Mouse (Mus musculus): ENCODE data around the gene Gm11938. TPM values are rescaled to one million over a fixed set of nuclear protein-coding genes. Genes with fewer than 3 reads are reported as not detected.
"Not testable (repeated sequence)": the region's sequence is repeated elsewhere in the genome, so short reads cannot be mapped to it uniquely, and the experiment has no call there.

Gm11938 gene
- not detected in 2 replicates for polyA plus RNA-seq (2015; fragmentation: Nextera tagmentation; extraction: Ambion mirVana)

GRCm38 (mm10) chr11:99603208-99603607 is at the start of gene Gm11938:
TSS of gene Gm11938 (minus strand) at chr11:99603308.
- H3K4me3 ChIP-seq (ENCODE audit: low read length); H3K4me2 ChIP-seq (ENCODE audit: low read depth, low read length); ATAC-seq (ENCODE audit: low read depth): not testable (repeated sequence)

GRCm38 (mm10) chr11:99650136-99650535 is 47.0 kb upstream of the Gm11938 start, which contains the start of gene Gm11555:
TSS of gene Gm11555 (minus strand) at chr11:99650236.
- H3K9me3 ChIP-seq (ENCODE audit: control insufficient read depth, low read length), result no peaks in the 10 kb centered on the region
- ATAC-seq (ENCODE audit: low read depth), result no peak
- no peak within 1 kb of the TSS for H3K4me3 ChIP-seq (ENCODE audit: low read length)
- 70% methylated on average over 2 of the region's 2 CpGs for WGBS
- H3K4me1 ChIP-seq (replicated peaks; ENCODE audit: control insufficient read depth, insufficient read depth, low read length), result no peaks in the 10 kb centered on the region
- H3K27me3 ChIP-seq (ENCODE audit: control insufficient read depth, insufficient read depth, low read depth, low read length), result no peaks in the 10 kb centered on the region
- H3K4me2 ChIP-seq (ENCODE audit: low read depth, low read length), result no peak within 1 kb of the TSS
- no peak within 1 kb of the TSS for H3K27ac ChIP-seq (ENCODE audit: low read length)
- no peaks in the 10 kb centered on the region for H3K36me3 ChIP-seq (ENCODE audit: control insufficient read depth, insufficient read depth, low read length)
- no peak within 1 kb of the TSS for H3K9ac ChIP-seq (ENCODE audit: low read length)

More at GRCm38 (mm10) chr11:99603208-99603607, at the start of gene Gm11938:
- not testable (repeated sequence) for H3K27me3 ChIP-seq (ENCODE audit: control insufficient read depth, insufficient read depth, low read depth, low read length); H3K27ac ChIP-seq (ENCODE audit: low read length); H3K9me3 ChIP-seq (ENCODE audit: control insufficient read depth, low read length); H3K36me3 ChIP-seq (ENCODE audit: control insufficient read depth, insufficient read depth, low read length); H3K9ac ChIP-seq (ENCODE audit: low read length); H3K4me1 ChIP-seq (replicated peaks; ENCODE audit: control insufficient read depth, insufficient read depth, low read length)
- 50% methylated on average over 1 of the region's 1 CpGs for WGBS

GRCm38 (mm10) chr11:99646444-99646843 is 43.3 kb upstream of the Gm11938 start:
- no peaks in the 10 kb centered on the region for H3K9me3 ChIP-seq (ENCODE audit: control insufficient read depth, low read length)
- 82% methylated on average over 15 of the region's 15 CpGs for WGBS
- H3K27ac ChIP-seq (ENCODE audit: low read length), result no peak overlapping the region
- no peaks in the 10 kb centered on the region for H3K27me3 ChIP-seq (ENCODE audit: control insufficient read depth, insufficient read depth, low read depth, low read length)
- no peak overlapping the region for H3K4me3 ChIP-seq (ENCODE audit: low read length)
- H3K4me2 ChIP-seq (ENCODE audit: low read depth, low read length), result no peak overlapping the region
- no peak overlapping the region for H3K9ac ChIP-seq (ENCODE audit: low read length)
- no peaks in the 10 kb centered on the region for H3K4me1 ChIP-seq (replicated peaks; ENCODE audit: control insufficient read depth, insufficient read depth, low read length)
- ATAC-seq (ENCODE audit: low read depth), result no peak
- H3K36me3 ChIP-seq (ENCODE audit: control insufficient read depth, insufficient read depth, low read length), result no peaks in the 10 kb centered on the region

GRCm38 (mm10) chr11:99644351-99644750 is 41.2 kb upstream of the Gm11938 start:
- no peaks in the 10 kb centered on the region for H3K36me3 ChIP-seq (ENCODE audit: control insufficient read depth, insufficient read depth, low read length)
- no peak overlapping the region for H3K9ac ChIP-seq (ENCODE audit: low read length)
- H3K4me2 ChIP-seq (ENCODE audit: low read depth, low read length), result no peak overlapping the region
- H3K27me3 ChIP-seq (ENCODE audit: control insufficient read depth, insufficient read depth, low read depth, low read length), result no peaks in the 10 kb centered on the region
- WGBS, result 72% methylated on average over 3 of the region's 3 CpGs
- ATAC-seq (ENCODE audit: low read depth), result no peak
- H3K4me1 ChIP-seq (replicated peaks; ENCODE audit: control insufficient read depth, insufficient read depth, low read length), result no peaks in the 10 kb centered on the region
- H3K9me3 ChIP-seq (ENCODE audit: control insufficient read depth, low read length), result no peaks in the 10 kb centered on the region
- no peak overlapping the region for H3K27ac ChIP-seq (ENCODE audit: low read length)
- no peak overlapping the region for H3K4me3 ChIP-seq (ENCODE audit: low read length)

- WGBS, result 83% methylated on average over 9 of the region's 9 CpGs
- H3K9ac ChIP-seq (ENCODE audit: low read length); H3K9me3 ChIP-seq (ENCODE audit: control insufficient read depth, low read length); H3K27ac ChIP-seq (ENCODE audit: low read length); H3K27me3 ChIP-seq (ENCODE audit: control insufficient read depth, insufficient read depth, low read depth, low read length); H3K4me2 ChIP-seq (ENCODE audit: low read depth, low read length); H3K4me3 ChIP-seq (ENCODE audit: low read length); H3K36me3 ChIP-seq (ENCODE audit: control insufficient read depth, insufficient read depth, low read length); ATAC-seq (ENCODE audit: low read depth); H3K4me1 ChIP-seq (replicated peaks; ENCODE audit: control insufficient read depth, insufficient read depth, low read length): not testable (repeated sequence)
These were observed 40.6 kb upstream of the Gm11938 start, which contains the start of gene Krtap4-7 for GRCm38 (mm10) chr11:99643635-99644139. TSS of gene Krtap4-7 (minus strand) at chr11:99644089.

- H3K9ac ChIP-seq (ENCODE audit: low read length), result no peak overlapping the region
- H3K4me1 ChIP-seq (replicated peaks; ENCODE audit: control insufficient read depth, insufficient read depth, low read length), result no peaks in the 10 kb centered on the region
- no peaks in the 10 kb centered on the region for H3K27me3 ChIP-seq (ENCODE audit: control insufficient read depth, insufficient read depth, low read depth, low read length)
- WGBS, result 23% methylated on average over 1 of the region's 1 CpGs
- no peak for ATAC-seq (ENCODE audit: low read depth)
- H3K36me3 ChIP-seq (ENCODE audit: control insufficient read depth, insufficient read depth, low read length), result no peaks in the 10 kb centered on the region
- no peak overlapping the region for H3K4me3 ChIP-seq (ENCODE audit: low read length)
- H3K9me3 ChIP-seq (ENCODE audit: control insufficient read depth, low read length), result no peaks in the 10 kb centered on the region
- H3K27ac ChIP-seq (ENCODE audit: low read length), result no peak overlapping the region
- no peak overlapping the region for H3K4me2 ChIP-seq (ENCODE audit: low read depth, low read length)
These were observed 37.8 kb upstream of the Gm11938 start for GRCm38 (mm10) chr11:99640926-99641325.

GRCm38 (mm10) chr11:99637086-99637485 is 34.0 kb upstream of the Gm11938 start:
- no peaks in the 10 kb centered on the region for H3K9me3 ChIP-seq (ENCODE audit: control insufficient read depth, low read length)
- no peaks in the 10 kb centered on the region for H3K27me3 ChIP-seq (ENCODE audit: control insufficient read depth, insufficient read depth, low read depth, low read length)
- H3K36me3 ChIP-seq (ENCODE audit: control insufficient read depth, insufficient read depth, low read length), result no peaks in the 10 kb centered on the region
- H3K27ac ChIP-seq (ENCODE audit: low read length), result no peak overlapping the region
- WGBS, result 52% methylated on average over 1 of the region's 1 CpGs
- no peak overlapping the region for H3K4me2 ChIP-seq (ENCODE audit: low read depth, low read length)
- ATAC-seq (ENCODE audit: low read depth), result no peak
- H3K4me1 ChIP-seq (replicated peaks; ENCODE audit: control insufficient read depth, insufficient read depth, low read length), result no peaks in the 10 kb centered on the region
- H3K4me3 ChIP-seq (ENCODE audit: low read length), result no peak overlapping the region
- no peak overlapping the region for H3K9ac ChIP-seq (ENCODE audit: low read length)

- Histone ChIP-seq H3K27me3 (ENCODE audit: control insufficient read depth, insufficient read depth, low read depth, low read length) (no peaks in the 10 kb centered on the region), H3K9ac (ENCODE audit: low read length) (no peak within 1 kb of the TSS), H3K4me3 (ENCODE audit: low read length) (no peak within 1 kb of the TSS), H3K4me1 (replicated peaks; ENCODE audit: control insufficient read depth, insufficient read depth, low read length) (no peaks in the 10 kb centered on the region), H3K4me2 (ENCODE audit: low read depth, low read length) (no peak within 1 kb of the TSS), H3K27ac (ENCODE audit: low read length) (no peak within 1 kb of the TSS), H3K36me3 (ENCODE audit: control insufficient read depth, insufficient read depth, low read length) (no peaks in the 10 kb centered on the region), H3K9me3 (ENCODE audit: control insufficient read depth, low read length) (no peaks in the 10 kb centered on the region)
- 40% methylated on average over 5 of the region's 8 CpGs for WGBS
- no peak for ATAC-seq (ENCODE audit: low read depth)
These were observed 31.6 kb upstream of the Gm11938 start, which contains the start of gene Krtap4-2 for GRCm38 (mm10) chr11:99634653-99635134. TSS of gene Krtap4-2 (minus strand) at chr11:99635084.

GRCm38 (mm10) chr11:99633293-99633692 is 30.2 kb upstream of the Gm11938 start:
- Histone ChIP-seq H3K4me2 (ENCODE audit: low read depth, low read length) (no peak overlapping the region), H3K4me3 (ENCODE audit: low read length) (no peak overlapping the region), H3K4me1 (replicated peaks; ENCODE audit: control insufficient read depth, insufficient read depth, low read length) (no peaks in the 10 kb centered on the region), H3K9ac (ENCODE audit: low read length) (no peak overlapping the region), H3K27ac (ENCODE audit: low read length) (no peak overlapping the region), H3K9me3 (ENCODE audit: control insufficient read depth, low read length) (no peaks in the 10 kb centered on the region), H3K27me3 (ENCODE audit: control insufficient read depth, insufficient read depth, low read depth, low read length) (no peaks in the 10 kb centered on the region), H3K36me3 (ENCODE audit: control insufficient read depth, insufficient read depth, low read length) (no peaks in the 10 kb centered on the region)
- 67% methylated on average over 2 of the region's 2 CpGs for WGBS
- no peak for ATAC-seq (ENCODE audit: low read depth)
